Mouse (Mus musculus) A20 (cell line): Measurements from ENCODE around the gene Slc12a9.
A peak's percentile ranks its signal among the peaks of the same experiment; 100 is the strongest.

ENCODE experiments used
- DNase-seq: peaks from one replicate; pipeline ENCODE4 v3.0.0-alpha.2; 2011; ENCODE audit warnings: low read depth, low spot score

Gene Slc12a9

DNA sequence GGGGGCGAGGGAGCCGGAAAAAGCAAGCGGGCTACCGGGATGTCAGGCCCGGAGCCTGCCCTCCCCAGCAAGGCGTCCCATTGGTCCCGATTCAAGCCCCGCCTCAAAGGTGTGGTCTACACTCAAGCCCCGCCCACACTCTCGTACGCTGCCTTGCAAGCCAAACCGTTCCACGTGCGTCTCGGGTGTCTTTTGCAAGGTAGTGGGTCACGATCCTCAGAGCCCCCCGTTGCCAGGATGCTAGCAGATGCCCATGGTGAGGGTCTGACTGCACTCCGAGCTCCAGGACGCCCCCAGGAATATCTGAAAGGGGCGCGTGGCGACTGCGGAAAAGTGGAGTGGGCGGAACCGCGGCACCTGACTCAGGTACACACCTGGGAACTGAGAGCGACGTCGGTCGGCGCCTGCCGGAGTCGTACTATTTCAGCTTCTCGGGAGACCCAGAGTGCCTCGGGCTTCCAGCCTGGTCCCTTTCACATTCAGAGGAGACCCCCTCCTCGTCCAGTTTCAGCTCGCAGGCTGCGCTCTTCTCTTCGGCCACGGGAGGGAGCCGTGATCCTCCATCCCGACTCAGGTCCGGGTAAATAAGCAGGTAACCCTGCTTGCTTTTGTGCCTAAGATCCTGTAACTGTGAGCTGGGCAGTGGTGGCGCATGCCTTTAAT lies at the start of gene Slc12a9:
Gene Slc12a9 (minus strand): TSS at position 86 of the 663 bp plus-strand sequence.
- DNase-seq = peak; percentile 95

DNA sequence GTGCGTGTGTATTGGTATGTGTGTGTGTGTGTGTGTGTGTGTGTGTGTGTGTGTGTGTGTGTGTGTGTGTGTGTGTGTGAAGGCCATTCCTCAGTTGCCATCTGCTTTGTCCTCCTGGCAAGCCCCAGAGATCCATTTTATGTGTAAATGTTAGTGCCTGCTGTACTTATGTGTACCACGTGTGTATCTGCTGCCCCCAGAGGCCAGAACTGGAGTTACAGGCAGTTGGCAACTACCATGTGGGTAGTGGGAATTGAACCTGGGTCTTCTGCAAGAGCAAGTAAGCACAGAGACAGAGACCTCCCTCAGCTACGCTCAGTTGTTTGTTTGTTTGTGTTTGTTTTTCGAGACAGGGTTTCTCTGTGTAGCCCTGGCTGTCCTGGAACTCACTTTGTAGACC lies 47.8 kb upstream of the Slc12a9 start:
- peak; percentile 71 for DNase-seq

DNA sequence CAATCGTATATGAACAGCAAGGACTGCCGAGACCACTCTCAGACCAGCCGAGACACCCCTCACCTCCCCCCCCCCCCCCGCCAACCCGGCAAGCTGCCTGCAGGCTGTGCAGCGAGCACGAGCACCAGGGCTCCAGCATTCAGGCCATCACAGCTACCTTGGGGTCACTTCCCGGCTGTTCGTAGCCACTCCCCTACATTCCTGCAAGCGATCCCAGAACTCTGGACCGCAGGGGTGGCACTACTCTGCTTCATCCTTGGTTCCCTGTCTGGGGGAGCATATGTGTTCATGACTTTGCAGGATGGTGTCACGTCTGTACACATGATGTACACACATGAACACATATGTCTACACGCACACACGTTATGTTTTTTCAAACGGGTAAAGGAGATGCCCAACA lies 44.2 kb upstream of the Slc12a9 start:
- no peak for DNase-seq

DNA sequence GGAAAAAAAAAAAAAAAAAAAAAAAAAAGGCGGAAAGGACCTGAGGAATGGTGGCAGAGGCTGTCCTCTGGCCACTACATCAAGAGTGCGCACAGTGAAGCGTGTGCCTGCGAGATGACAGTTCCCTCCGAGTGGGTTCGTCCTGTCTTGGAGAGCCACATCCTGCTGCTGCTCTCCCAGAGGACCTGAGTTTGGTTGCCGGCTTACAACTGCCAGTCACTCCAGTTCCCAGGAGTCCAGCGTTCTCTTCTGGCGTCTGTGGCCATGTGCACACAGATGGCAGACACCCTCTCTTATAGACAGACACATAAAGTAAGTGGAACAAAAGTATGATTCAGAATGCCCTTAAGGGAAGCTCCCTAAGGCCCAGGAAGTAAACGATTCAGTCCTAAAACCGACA lies 43.8 kb upstream of the Slc12a9 start:
- DNase-seq = no peak

DNA sequence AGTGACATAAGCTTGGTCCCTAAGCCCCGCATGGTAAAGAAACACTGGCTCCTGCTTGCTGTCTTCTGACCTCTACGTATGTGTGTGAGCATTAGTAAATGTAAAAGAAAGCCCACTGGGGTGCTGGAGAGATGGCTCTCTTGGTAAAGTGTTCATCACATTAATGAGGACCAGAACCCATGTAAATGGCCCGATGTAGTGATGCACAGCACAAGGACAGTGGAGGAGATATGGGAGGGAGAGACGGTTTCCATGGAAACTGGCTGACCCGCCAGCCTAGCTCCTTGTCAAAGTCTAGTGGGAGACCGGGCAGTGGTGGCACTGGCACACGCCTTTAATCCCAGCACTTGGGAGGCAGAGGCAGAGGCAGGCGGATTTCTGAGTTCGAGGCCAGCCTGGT lies 43.3 kb upstream of the Slc12a9 start:
- DNase-seq = no peak

DNA sequence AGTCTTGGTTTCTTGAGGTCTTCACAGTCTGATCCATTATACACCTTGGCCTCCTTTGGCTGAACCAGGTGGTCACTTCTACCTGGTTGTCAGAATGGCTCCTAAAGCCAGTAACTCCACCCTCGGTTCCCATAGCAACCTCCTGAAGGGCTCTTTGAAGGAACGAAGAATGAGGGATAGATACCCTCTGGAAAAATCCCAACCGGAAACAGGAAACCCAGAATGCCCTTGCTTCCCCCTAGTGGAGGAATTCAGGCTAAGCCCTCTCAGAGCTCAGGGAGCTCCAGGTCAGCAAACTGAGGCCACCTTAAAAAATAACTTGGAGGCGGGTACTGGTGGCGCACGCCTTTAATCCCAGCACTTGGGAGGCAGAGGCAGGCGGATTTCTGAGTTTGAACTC lies 42.8 kb upstream of the Slc12a9 start:
- no peak for DNase-seq

DNA sequence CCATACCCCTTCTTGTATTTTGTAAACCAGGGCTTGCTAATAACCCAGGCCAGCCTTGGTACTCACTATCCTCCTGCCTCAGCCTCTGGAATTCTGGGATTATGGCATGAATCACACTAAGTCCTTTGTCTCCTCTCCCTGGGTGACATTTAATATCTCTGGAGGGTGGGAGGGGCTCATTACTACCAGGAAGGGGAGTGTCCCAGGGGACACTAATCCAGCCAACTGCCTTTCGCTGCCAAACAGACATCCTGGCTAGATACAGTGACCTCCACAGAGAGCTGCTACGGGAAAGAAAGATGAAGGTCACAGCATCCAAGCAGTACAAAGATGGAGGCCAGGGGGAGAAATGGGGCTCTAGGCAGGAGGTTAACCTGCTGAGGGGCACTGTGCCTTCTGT lies 42.2 kb upstream of the Slc12a9 start:
- no peak for DNase-seq

DNA sequence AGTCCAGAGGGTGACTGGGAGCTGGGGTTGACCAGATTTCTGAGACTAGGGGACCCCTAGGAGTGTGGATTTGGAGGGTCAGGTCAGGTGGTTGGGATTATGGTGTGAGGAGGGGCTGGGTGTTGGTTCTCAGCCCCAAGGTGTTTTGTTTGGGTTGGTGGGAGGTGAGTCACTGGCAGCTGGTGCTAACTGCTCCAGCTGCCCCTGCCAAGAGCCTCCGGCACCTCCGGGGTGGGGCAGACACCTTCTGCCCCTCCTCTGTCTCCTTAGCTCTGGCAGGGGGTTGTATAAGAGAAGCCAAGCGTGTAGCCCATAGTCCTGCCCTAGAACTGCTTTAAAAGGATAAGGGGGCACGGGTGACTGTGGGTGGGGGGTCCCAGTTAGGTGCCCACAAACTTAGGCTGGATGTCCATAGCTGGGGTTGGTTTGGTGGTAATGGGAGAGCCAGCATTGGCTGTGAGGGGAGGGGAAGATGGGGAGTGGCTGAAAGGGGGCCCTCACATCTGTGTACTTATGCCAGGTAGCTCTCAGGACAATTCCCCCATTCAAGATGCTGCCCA lies 41.2 kb upstream of the Slc12a9 start:
- no peak for DNase-seq

DNA sequence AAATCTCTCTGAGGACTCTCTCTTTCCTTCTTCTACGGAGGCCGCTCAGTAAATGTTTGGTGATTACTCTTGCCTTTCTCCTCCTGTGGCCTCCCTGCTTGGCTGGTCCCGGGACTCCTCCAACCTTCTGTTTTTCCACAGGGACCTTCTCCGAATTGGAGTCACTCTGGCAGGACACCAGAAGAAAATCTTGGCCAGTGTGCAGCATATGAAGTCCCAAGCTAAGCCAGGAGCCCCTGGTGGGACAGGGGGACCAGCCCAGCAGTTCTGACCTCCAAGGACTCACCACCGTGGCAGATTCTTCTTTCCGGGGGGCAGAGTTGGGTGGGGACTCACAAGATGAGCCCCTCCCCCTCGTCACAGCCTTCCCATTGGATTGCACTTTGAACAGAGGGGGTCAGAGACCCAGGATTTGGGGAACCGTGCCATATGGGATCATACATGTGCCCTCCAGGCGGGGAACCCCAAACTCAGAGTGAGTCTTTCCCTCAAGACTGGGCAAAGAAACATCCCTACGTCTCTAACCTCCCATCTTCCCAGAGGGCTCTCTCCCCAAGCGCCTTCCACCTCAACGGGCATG lies 40.1 kb upstream of the Slc12a9 start:
- DNase-seq = no peak

DNA sequence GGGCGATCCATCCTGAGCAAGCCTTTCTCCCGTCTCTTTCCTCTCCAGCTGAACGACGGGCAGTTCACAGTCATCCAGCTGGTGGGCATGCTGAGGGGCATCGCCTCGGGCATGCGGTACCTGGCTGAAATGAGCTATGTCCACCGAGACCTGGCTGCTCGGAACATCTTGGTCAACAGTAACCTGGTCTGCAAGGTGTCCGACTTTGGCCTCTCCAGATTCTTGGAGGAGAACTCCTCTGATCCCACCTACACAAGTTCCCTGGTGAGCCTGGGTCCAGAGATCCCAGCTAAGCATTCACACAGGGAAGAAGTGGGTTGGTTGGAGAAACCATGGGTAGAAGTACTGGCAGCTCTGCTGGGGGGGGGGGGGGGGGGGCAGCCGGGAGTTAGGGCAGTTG lies 36.3 kb upstream of the Slc12a9 start:
- no peak for DNase-seq

DNA sequence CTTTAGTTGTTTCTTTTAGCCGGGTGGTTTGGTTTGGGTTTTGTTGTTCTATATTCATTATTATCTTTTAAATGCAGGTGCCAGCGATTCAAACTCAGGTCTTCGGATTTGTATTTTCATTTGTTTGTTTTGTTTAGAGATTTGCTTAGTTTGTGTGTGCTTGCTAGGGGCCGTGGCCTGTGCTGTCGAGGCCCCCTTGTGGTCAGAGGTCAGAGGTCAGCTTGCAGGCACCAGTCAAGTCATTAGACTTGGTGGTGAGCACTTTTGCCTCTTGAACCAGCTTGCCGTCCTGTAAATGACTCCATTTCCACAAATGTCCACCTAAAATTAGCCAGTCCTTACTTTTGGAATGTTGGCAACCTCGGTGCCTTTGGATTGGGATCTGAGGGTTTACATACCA lies 25.0 kb upstream of the Slc12a9 start:
- DNase-seq = peak; percentile 20

DNA sequence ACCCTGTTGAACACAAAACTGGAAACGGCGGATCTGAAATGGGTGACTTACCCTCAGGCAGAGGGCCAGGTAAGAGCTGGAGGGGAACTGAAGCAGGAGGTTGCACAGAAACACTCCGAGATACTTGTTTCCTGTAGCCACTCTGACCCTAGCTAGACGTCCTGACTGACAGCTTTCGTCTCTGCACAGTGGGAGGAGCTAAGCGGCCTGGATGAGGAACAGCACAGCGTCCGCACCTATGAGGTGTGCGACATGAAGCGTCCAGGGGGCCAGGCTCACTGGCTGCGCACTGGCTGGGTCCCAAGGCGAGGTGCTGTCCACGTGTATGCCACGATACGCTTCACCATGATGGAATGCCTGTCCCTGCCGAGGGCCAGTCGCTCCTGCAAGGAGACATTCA lies 20.7 kb upstream of the Slc12a9 start:
- DNase-seq = no peak

DNA sequence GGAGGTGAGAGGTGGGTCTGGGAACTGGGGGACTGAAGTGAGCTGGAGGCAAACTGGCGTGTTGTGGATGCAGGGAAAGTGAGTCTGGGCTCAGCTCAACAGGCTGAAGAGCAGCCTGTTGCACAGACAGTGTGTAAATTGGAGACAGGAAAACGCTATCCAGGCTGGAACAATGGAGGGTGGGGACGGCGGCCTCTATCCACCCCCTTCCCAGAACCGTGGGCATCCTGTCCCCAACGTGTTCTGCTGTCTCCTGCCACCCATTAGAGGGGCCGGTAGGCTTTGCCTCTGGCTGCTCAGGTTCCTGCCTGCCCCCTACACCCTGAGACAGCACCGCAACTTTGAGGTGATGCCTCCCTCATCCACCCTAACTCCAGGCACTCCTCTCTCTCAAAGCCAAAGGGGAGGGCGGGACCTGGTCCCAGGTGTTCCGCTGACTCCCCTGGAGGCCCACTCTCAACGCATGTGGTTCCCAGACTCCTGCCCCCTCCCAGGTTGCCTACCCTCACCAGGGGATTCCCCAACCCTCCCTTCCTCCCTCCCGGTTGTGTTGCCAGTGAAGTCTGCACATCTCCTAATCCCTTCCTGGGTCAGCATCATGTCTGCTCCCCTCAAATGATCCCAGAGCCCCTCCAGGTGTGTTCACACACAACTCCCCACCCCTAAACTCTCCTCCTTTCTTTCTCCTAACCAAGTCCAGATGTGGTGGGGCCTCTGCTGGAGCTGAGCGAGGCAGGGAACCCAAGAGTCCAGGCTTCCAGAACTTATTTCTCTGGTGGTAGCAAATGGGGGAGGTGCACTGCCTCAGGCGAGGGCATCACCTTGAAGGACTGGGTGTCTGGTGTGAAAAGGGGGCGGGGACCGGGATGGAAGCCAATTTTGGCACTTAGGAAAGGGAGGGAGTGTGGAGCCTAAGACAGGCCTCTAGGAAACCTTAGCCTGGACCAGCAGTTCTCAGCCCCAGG lies 18.9 kb upstream of the Slc12a9 start:
- DNase-seq = no peak

DNA sequence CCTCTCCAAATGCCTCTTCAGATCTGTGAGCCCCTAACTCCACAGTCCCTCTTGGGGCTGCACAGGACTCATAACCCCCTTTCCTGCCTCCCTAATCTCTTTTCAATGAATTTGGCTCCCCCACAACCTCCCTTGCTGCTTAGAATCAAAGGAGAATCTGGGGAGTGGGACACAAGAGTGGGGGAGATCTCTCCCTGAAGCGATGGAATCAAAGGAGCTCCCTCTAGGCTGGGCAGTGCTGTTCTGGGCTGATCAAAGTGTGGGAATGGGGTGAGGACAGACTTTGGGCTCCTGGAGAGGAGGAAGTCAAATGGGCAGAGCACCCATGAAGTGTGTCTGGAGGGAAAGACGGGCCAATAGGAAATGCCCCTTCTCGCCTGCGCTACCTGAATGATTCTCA lies 18.0 kb upstream of the Slc12a9 start:
- no peak for DNase-seq

DNA sequence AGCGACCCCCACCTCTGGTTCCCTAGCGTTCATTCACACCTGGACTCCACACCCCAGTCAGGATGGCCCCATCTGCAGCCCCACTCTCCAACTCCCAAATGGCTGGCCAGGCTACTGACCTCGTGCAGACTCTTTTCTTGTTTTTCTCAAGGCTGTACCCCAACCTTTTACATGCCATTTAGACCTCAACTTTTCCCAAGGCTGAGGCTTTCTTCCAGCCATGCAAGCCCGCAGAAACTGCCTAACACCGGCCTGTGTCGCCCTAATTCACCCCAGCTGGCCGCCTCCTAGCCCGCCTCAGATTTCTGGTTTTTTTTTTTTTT lies 17.6 kb upstream of the Slc12a9 start:
- no peak for DNase-seq

DNA sequence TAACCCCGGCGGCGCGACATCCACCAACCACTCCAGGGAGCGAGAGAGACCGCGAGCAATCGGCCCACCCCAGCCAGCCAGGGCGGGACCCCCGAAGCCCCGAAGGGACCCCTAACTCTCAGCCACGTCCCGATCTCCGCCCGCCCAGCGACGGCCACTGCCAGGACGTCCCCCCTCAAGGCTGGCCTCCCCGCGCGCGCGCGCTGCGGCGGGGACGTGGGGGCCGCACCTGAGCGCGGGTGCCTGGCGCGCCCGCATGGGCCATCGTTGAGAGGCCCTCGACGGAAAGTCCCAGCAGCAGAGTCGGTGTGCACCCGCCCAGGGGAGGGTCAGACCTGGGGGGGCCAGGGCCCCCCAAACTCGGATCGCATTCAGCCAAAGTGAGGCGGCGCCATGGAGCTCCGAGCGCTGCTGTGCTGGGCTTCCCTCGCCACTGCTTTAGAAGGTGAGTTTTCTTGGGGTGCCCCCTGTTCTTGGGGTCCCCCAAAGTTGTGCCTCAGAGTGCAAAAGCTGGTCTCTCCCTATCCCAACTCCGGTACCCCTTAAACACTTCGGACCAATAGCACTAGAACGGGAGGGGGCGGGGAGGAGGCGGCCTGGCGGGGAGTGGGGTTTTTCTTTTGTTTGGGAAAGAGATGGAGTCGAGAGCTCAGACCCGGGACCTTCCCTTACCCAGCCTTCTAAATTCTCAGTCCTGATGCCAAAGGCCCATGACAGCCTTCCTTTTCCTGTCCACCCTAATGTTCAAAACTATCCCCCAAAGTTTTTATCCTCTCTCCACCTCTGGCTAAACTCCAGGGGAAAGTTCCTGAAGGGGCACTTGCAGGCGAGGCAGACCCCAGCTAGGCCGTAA lies 17.0 kb upstream of the Slc12a9 start:
- DNase-seq = no peak

DNA sequence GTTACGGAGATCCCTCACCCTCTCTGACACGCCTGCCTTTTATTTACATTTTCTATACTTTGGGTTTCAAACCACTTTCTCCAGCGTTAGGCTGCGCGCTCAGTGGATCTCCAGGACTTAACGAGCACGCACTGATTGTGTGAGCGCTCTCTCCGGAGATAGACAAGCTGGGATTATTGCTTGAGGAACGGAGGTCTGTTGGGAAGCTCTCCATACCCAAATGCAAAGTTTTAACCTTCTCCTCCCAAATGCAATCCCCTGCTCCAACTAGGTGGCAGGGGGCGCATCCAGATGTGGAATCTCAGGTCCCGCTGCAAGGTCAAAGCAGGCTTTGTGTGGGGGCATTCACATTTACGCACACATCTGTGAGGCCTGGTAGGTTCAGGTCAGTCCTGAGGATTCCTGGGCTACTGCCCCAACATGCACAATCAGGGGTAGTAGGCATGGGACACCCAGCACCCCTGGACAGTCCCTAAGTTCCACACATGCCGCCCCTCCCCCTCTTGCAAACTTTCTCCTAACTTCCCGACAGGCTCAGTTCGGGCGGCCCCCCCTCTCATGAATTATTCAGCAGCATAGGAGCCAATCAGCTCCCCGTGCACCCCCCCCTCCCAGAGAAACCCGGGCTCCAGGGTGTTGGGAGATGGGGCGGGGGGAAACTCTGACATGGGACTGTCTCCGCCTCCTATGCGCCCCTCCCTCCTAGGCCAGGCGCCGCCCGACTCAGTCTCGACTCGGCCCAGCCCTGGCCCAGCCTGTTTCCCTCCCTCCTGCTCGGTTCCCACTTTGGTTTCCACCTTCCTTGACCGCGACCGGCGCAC lies 16.2 kb upstream of the Slc12a9 start, which contains the start of gene Ephb4:
Gene Ephb4 (plus strand): TSS at position 726 of the 821 bp plus-strand sequence.
- DNase-seq = no peak

DNA sequence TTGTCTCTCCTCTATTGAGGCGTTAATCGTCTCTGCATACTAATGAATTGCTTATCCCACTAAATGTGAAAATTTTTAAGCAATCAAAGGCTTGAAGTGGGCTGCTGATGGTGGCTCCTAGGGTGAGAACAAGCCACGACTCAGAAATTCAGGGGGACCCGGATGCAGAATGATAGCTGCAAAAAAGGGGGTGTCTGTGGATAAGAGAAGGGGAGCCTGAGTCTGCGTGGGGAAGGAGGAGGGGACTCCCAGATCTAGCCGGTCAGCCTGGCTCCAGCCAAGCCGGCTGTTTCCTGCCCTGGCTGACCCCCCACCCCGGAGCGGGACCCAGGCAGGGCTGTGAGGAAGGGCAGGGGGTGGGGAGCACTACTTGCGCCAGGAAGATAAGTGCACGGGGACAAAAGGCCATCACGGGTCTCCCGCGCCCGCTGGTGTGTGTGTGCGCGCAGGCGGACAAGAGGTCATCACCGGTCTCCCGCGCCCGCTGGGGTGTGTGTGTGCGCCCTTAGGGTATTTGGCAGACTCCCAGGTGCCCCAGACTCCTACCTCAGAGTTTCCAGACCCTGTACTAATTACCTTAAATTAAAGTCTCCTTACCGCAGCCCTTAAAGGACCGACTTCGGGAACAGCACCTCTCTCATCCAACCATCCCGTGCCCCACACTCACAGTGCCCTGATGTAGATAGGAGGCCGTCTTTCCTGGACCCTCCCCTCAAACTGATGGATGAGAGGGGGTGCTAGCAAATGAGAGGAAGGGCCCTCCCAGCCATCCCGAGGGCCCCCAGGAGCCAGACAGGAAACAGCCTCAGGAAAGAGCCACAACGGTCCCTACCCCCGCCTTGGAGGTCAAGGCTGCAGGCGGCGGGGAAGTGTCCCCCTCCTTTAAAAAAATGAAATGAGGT lies 15.3 kb upstream of the Slc12a9 start:
- no peak for DNase-seq

DNA sequence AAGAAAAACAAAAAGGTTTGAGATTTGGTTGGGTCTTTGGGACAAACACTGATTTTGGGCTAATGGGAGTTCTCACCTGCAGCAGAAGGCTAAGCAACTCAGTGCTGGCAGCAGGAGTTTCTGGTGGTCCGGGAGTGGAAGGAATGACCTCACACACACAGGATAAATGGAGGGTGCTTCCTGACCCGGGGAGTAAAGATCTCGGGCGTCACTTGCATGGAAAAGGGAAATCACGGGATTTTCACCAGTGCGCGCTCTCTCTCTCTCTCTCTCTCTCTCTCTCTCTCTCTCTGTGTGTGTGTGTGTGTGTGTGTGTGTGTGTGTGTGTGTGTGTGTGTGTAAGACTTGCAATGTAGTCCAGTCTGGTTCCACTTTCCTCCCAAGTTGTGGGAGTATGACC lies 14.5 kb upstream of the Slc12a9 start:
- DNase-seq = no peak

DNA sequence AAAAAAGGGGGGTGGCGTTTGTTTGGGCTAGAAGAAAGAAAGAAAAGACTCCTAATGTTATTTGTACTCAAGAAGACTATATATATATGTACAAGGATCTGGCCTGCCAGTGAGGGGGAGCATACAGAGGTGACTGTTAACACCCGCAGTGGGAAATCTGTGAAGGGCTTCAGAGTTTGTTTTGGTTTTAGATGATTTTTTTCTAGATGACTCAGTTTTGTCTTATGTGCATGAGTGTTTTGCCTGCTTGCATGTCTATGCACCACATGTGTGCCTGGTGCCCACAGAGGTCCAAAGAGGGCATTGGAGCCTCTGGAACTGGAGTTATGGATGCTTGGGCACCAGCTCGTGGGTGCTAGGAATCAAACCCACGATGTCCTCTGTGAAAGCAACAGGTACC lies 13.6 kb upstream of the Slc12a9 start:
- DNase-seq = no peak
